Mouse (Mus musculus): ENCODE results near the gene Rarb.

- TF ChIP-seq CTCF (IDR thresholded peaks at IDR 0.05; ENCODE audit: extremely low read depth, insufficient read depth, insufficient read length, insufficient replicate concordance) (no peak), POLR2A (IDR thresholded peaks at IDR 0.05; ENCODE audit: low read depth, low read length) (no peak)
Measured at GRCm38 (mm10) chr14:16840951-16841596, 22.1 kb upstream of the Rarb start.

Measured in spleen, adult 2 months (tissue).